Mouse (Mus musculus) heart, adult 18-20 months (tissue): ENCODE measurements at regions not wholly inside any gene's neighbourhood (a gene's known extent, or its start where the extent isn't known, plus 50 kb on each side); places are given as distances from the start of the nearest gene placed in this dataset.

Source experiments
- DNase-seq, 2 experiments: peaks; one replicate each; pipeline ENCODE4 v3.0.0; 2021 to 2022; ENCODE audit warnings: mixed read lengths in 1 of 2
- microRNA-seq, 2 experiments: library from miRNA; unstranded; fragments of <30 nt; microRNA quantifications; one replicate each; pipeline ENCODE4 v1.2.0; 2022

GRCm38 (mm10) chr3:118494611-118495010, 67.3 kb upstream of the Dpyd start:
- no peak for DNase-seq

GRCm38 (mm10) chr3:118500234-118500633, 61.7 kb upstream of the Dpyd start:
- no peak for DNase-seq

- DNase-seq, result no peak
These were observed 54.2 kb upstream of the Dpyd start for GRCm38 (mm10) chr3:118507582-118508237.

- DNase-seq, result no peak
These were observed 51.1 kb upstream of the Dpyd start for GRCm38 (mm10) chr3:118510837-118511236.

GRCm38 (mm10) chr3:118511969-118512368, 50.0 kb upstream of the Dpyd start:
- DNase-seq, result no peak

Small RNA genes lying in the stretch of these regions (microRNA-seq; reads per million reads assigned to microRNA genes)
- gene Gm24155 (0 to 0.54 reads per million in 2 experiments), gene Mir137 (35.7 to 107 reads per million in 2 experiments)
